Mouse (Mus musculus) thymus, adult 2 months (tissue): ENCODE measurements around the gene Wwox.

Source experiments
- CTCF ChIP-seq: fragments of 200-500 bp; IDR thresholded peaks from 2 replicates; pipeline ENCODE4 v1.5.1; 2012; ENCODE audit warnings: mild to moderate bottlenecking, control low read depth, low read length, moderate library complexity, borderline replicate concordance; ENCODE audit not compliant: control insufficient read depth, poor library complexity, insufficient read depth; ENCODE audit errors: extremely low read depth
- POLR2A ChIP-seq: fragments of 200-500 bp; IDR thresholded peaks from 2 replicates; pipeline ENCODE4 v1.6.1; 2012; ENCODE audit warnings: mild to moderate bottlenecking, low read length, control low read depth, moderate library complexity; ENCODE audit not compliant: control insufficient read depth, poor library complexity, insufficient read depth; ENCODE audit errors: extremely low read depth

DNA sequence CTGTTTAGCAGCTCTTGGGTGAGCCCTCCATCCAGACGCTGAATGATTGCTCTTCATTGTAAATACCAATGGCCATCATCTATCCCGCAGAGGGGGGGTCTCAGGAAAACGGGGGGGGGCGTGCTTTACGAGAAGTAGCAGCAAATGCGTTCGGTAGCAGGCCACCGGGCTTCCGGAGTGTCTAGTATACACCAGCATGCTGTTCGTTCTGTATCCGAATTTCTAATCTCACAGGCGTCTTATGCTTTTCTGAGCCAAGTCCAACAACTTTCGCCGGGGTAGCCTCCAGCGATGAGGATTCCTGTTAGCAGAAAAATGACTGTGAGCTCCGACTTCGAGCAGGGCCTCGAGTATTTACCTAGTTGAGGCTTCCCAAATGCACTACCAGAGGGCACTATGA is 719.8 kb downstream of the Wwox start:
- TF ChIP-seq CTCF, result no peak
- TF ChIP-seq POLR2A, result no peak
